Mouse (Mus musculus) spleen, adult 2 months (tissue): ENCODE measurements around the gene Rps18. TPM values are rescaled to one million over a fixed set of nuclear protein-coding genes. Genes with fewer than 3 reads are reported as not detected.

Source experiments
- DNase-seq, 2 experiments: peaks; one replicate each; pipeline versions ENCODE4 v3.0.0 to v3.0.0-alpha.2; 2012 to 2021; ENCODE audit warnings: low spot score in 2 of 2, low read depth in 1 of 2
- H3K27ac ChIP-seq: fragments of 200-500 bp; 2 replicates; pipeline ENCODE4 v1.5.1; 2012; ENCODE audit warnings: low read length, inconsistent platforms; ENCODE audit not compliant: insufficient read depth
- H3K27me3 ChIP-seq: fragments of 200-500 bp; 2 replicates; pipeline ENCODE4 v1.6.1; 2012; ENCODE audit warnings: mild to moderate bottlenecking, moderate library complexity, low read length, inconsistent platforms; ENCODE audit not compliant: control insufficient read depth, insufficient read depth
- H3K36me3 ChIP-seq: fragments of 200-500 bp; 2 replicates; pipeline ENCODE4 v1.6.1; 2012; ENCODE audit warnings: mild to moderate bottlenecking, low read length, inconsistent platforms; ENCODE audit not compliant: control insufficient read depth, insufficient read depth
- H3K4me1 ChIP-seq: fragments of 200-500 bp; 2 replicates; pipeline ENCODE4 v1.6.1; 2011; ENCODE audit warnings: inconsistent platforms; ENCODE audit not compliant: control insufficient read depth, insufficient read depth, insufficient read length
- H3K4me3 ChIP-seq: fragments of 200-500 bp; 2 replicates; pipeline ENCODE4 v1.5.1; 2011; ENCODE audit warnings: mild to moderate bottlenecking, inconsistent platforms; ENCODE audit not compliant: insufficient read depth, insufficient read length; ENCODE audit errors: extremely low read depth
- CTCF ChIP-seq: fragments of 200-500 bp; IDR thresholded peaks from 2 replicates; pipeline ENCODE4 v1.5.1; 2011; ENCODE audit warnings: mild to moderate bottlenecking, inconsistent platforms; ENCODE audit not compliant: insufficient read depth, insufficient read length, insufficient replicate concordance; ENCODE audit errors: extremely low read depth
- POLR2A ChIP-seq: fragments of 200-500 bp; IDR thresholded peaks from 2 replicates; pipeline ENCODE4 v1.6.1; 2011; ENCODE audit warnings: low read depth, low read length, inconsistent platforms
- WGBS: fragments of 180-500 bp; shearing (Covaris S2); methylation state at CpG from one replicate; pipeline ENCODE4 v1.1.7; 2018; 5-methylcytosine and 5-hydroxymethylcytosine counted together
- polyA plus RNA-seq: library from polyadenylated mRNA; depleted of rRNA; stranded (reverse); fragments of >200 nt; gene quantifications from 2 replicates; pipeline ENCODE4 v1.2.3, GENCODE M21; 2012; rRNA removed

Rps18 gene
- polyA plus RNA-seq, 1 experiment = 476 TPM

- 13% methylated on average over 7 of the region's 7 CpGs for WGBS
- Histone ChIP-seq H3K27me3 (no peaks in the 10 kb centered on the region), H3K27ac (peak overlapping the region; percentile 85), H3K4me3 (no peak overlapping the region), H3K36me3 (no peaks in the 10 kb centered on the region), H3K4me1 (peaks cover 6% of the 10 kb centered on the region; the same call in 1 of the 2 replicates)
- DNase-seq = peak in 1 of 2 experiments; percentile 20
- TF ChIP-seq CTCF = no peak
- TF ChIP-seq POLR2A = no peak
Observed at GRCm38 (mm10) chr17:33902491-33902890, 53.3 kb downstream of the Rps18 start.

GRCm38 (mm10) chr17:33902079-33902478, 53.7 kb downstream of the Rps18 start:
- H3K4me1 ChIP-seq = peaks cover 6% of the 10 kb centered on the region; the same call in 1 of the 2 replicates
- no peak overlapping the region for H3K4me3 ChIP-seq
- 51% methylated on average over 4 of the region's 4 CpGs for WGBS

More at GRCm38 (mm10) chr17:33902079-33902478, 53.7 kb downstream of the Rps18 start:
- Histone ChIP-seq H3K27me3 (no peaks in the 10 kb centered on the region), H3K36me3 (no peaks in the 10 kb centered on the region), H3K27ac (peak overlapping the region; percentile 85)
- TF ChIP-seq CTCF = no peak
- TF ChIP-seq POLR2A = no peak
- no peak for DNase-seq

Other genes starting within 250 kb of the Rps18 start
- gene March2, start 237.3 kb downstream of the Rps18 start, polyA plus RNA-seq = 194 and 290 TPM in 2 replicates
- 225 and 270 TPM in 2 replicates for gene Rab11b, start 195.5 kb downstream of the Rps18 start, polyA plus RNA-seq
- gene Angptl4, start 174.2 kb downstream of the Rps18 start, polyA plus RNA-seq = 15.6 and 21.5 TPM in 2 replicates
- gene Kank3, start 145.5 kb downstream of the Rps18 start, polyA plus RNA-seq = 56.8 and 74.6 TPM in 2 replicates
- gene Rps28, start 131.4 kb downstream of the Rps18 start, polyA plus RNA-seq = 746 and 860 TPM in 2 replicates
- 158 and 201 TPM in 2 replicates for gene Ndufa7, start 131.4 kb downstream of the Rps18 start, polyA plus RNA-seq
- 11.6 and 19.2 TPM in 2 replicates for gene Cd320, start 112.9 kb downstream of the Rps18 start, polyA plus RNA-seq
- gene Gm7029, start 82.2 kb downstream of the Rps18 start, polyA plus RNA-seq = 3.2 and 9.3 TPM in 2 replicates
- gene Kifc1, start 65.3 kb downstream of the Rps18 start, polyA plus RNA-seq = 11.5 and 15.3 TPM in 2 replicates
- gene Platr17, start 50.9 kb downstream of the Rps18 start, polyA plus RNA-seq = 0.47 and 0.68 TPM in 2 replicates
- gene Daxx, start 46.6 kb downstream of the Rps18 start, polyA plus RNA-seq = 56.8 and 65.6 TPM in 2 replicates
- 188 and 240 TPM in 2 replicates for gene Tapbp, start 40.1 kb downstream of the Rps18 start, polyA plus RNA-seq
- 62.9 and 122 TPM in 2 replicates for gene Zbtb22, start 40.1 kb downstream of the Rps18 start, polyA plus RNA-seq
- 234 and 301 TPM in 2 replicates for gene Rgl2, start 26.5 kb downstream of the Rps18 start, polyA plus RNA-seq
- 13.8 and 16.0 TPM in 2 replicates for gene Pfdn6, start 15.7 kb downstream of the Rps18 start, polyA plus RNA-seq
- gene Wdr46, start 15.3 kb downstream of the Rps18 start, polyA plus RNA-seq = 20.5 and 26.7 TPM in 2 replicates
- gene B3galt4, start 4.5 kb downstream of the Rps18 start, polyA plus RNA-seq = 18.9 and 20.6 TPM in 2 replicates
- gene Vps52, start 189 bp downstream of the Rps18 start, polyA plus RNA-seq = 58.0 and 73.2 TPM in 2 replicates
- gene H2-K1, start 44.3 kb upstream of the Rps18 start, polyA plus RNA-seq = 5,070 and 5,425 TPM in 2 replicates
- 52.0 and 61.3 TPM in 2 replicates for gene Ring1, start 68.7 kb upstream of the Rps18 start, polyA plus RNA-seq
- gene H2-Ke6, start 72.1 kb upstream of the Rps18 start, polyA plus RNA-seq = 122 and 202 TPM in 2 replicates
- gene Slc39a7, start 75.7 kb upstream of the Rps18 start, polyA plus RNA-seq = 86.8 and 99.4 TPM in 2 replicates
- 76.9 and 99.7 TPM in 2 replicates for gene Rxrb, start 75.8 kb upstream of the Rps18 start, polyA plus RNA-seq
- gene Col11a2, start 83.4 kb upstream of the Rps18 start, polyA plus RNA-seq = 4.7 and 6.4 TPM in 2 replicates
- gene H2-Oa, start 136.3 kb upstream of the Rps18 start, polyA plus RNA-seq = 228 and 326 TPM in 2 replicates
- gene H2-DMa, start 163.5 kb upstream of the Rps18 start, polyA plus RNA-seq = 302 and 363 TPM in 2 replicates
- 97.9 and 112 TPM in 2 replicates for gene Brd2, start 166.6 kb upstream of the Rps18 start, polyA plus RNA-seq
- 456 and 587 TPM in 2 replicates for gene H2-DMb2, start 187.3 kb upstream of the Rps18 start, polyA plus RNA-seq
- 322 and 426 TPM in 2 replicates for gene H2-DMb1, start 197.1 kb upstream of the Rps18 start, polyA plus RNA-seq
- gene Tap1, start 231.6 kb upstream of the Rps18 start, polyA plus RNA-seq = 144 and 178 TPM in 2 replicates
- 159 and 225 TPM in 2 replicates for gene Psmb9, start 231.8 kb upstream of the Rps18 start, polyA plus RNA-seq
- 260 and 307 TPM in 2 replicates for gene Psmb8, start 241.7 kb upstream of the Rps18 start, polyA plus RNA-seq
- 83.0 and 111 TPM in 2 replicates for gene Tap2, start 247.5 kb upstream of the Rps18 start, polyA plus RNA-seq